Mouse (Mus musculus) spleen, adult 2 months (tissue): ENCODE results near the gene Sema3f.

Source experiments
- CTCF ChIP-seq: fragments of 200-500 bp; IDR thresholded peaks from 2 replicates; pipeline ENCODE4 v1.5.1; 2011; ENCODE audit warnings: mild to moderate bottlenecking, inconsistent platforms; ENCODE audit not compliant: insufficient read depth, insufficient read length, insufficient replicate concordance; ENCODE audit errors: extremely low read depth
- POLR2A ChIP-seq: fragments of 200-500 bp; IDR thresholded peaks from 2 replicates; pipeline ENCODE4 v1.6.1; 2011; ENCODE audit warnings: low read depth, low read length, inconsistent platforms

- TF ChIP-seq CTCF: no peak
- TF ChIP-seq POLR2A: no peak
Measured at GRCm38 (mm10) chr9:107728919-107729670, 18.8 kb upstream of the Sema3f start.
